Comparison of ENCODE assay signal across 8 mouse cellular contexts in the genomic region with DNA sequence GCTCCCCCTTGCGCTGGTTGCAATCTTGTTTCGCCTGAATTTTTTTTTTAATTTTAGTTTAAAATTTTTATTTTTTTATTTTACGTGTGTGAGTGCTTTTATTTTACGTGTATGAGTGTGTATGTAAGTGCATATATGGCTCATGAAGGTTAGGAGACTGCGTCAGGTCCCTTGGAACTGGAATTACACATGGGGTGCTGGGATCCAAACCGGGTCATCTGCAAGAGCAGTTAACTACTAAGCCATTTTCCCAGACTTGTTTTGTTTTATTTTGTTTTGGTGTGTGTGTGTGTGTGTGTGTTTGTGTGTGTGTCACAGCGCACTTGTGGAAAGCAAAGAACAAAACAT. TPM values are rescaled to one million over a fixed set of nuclear protein-coding genes. Genes with fewer than 3 reads are reported as not detected.
DNase-seq lines count a peak whose midpoint lies in the region; ATAC-seq and TF ChIP-seq lines count a peak whose summit lies in the region.

No protein-coding gene starts in this region.

- TF ChIP-seq RAD21 in MEL (IDR thresholded peaks at IDR 0.05; ENCODE audit: low read depth, low read length), result no peak

- no peak for DNase-seq in heart, adult 11 months
- no peak for DNase-seq in MEL (ENCODE audit: low read depth, low spot score)
- DNase-seq in retina, embryonic 14.5 days (ENCODE audit: low spot score), result no peak
- DNase-seq in frontal cortex, postnatal 36 days (ENCODE audit: low spot score in 2 of 2), result no peak
- DNase-seq in frontal cortex, postnatal 10 days (ENCODE audit: low spot score in 2 of 2), result no peak

- no peak for TF ChIP-seq POLR2A in MEL (IDR thresholded peaks at IDR 0.05; ENCODE audit: control insufficient read depth in 1 of 2, insufficient read depth in 1 of 2, low read depth in 1 of 2, low read length in 2 of 2, poor library complexity in 1 of 2)

- H3K9me3 ChIP-seq in heart, embryonic 15.5 days (replicated peaks), result no peaks in the 10 kb centered on the region
- H3K9me3 ChIP-seq in MEL (replicated peaks; ENCODE audit: insufficient read depth, low read length), result no peaks in the 10 kb centered on the region
- H3K9me3 ChIP-seq in hindbrain, embryonic 13.5 days, result no peaks in the 10 kb centered on the region
- no peaks in the 10 kb centered on the region for H3K9me3 ChIP-seq in midbrain, embryonic 13.5 days

- no peak for ATAC-seq in heart, embryonic 15.5 days (replicated peaks; ENCODE audit: insufficient number of reproducible peaks, insufficient read depth, low FRiP score, low read depth)
- peak; percentile 21; the same call in 1 of the 2 replicates for ATAC-seq in hindbrain, embryonic 13.5 days (ENCODE audit: low FRiP score)
- ATAC-seq in midbrain, embryonic 13.5 days, result peak; percentile 34

- H3K36me3 ChIP-seq in heart, embryonic 15.5 days, result no peaks in the 10 kb centered on the region
- peaks cover 1 to 20% of the 10 kb centered on the region in 2 experiments; a peak in 3 of 4 replicates for H3K36me3 ChIP-seq in MEL (ENCODE audit: control insufficient read depth in 1 of 2, insufficient read depth in 2 of 2, low read length in 2 of 2)
- H3K36me3 ChIP-seq in hindbrain, embryonic 13.5 days, result peaks cover 6% of the 10 kb centered on the region
- peaks cover 10% of the 10 kb centered on the region; the same call in 1 of the 2 replicates for H3K36me3 ChIP-seq in midbrain, embryonic 13.5 days

- no peaks in the 10 kb centered on the region for H3K27me3 ChIP-seq in heart, embryonic 15.5 days
- H3K27me3 ChIP-seq in MEL (ENCODE audit: control insufficient read depth in 1 of 2, insufficient read depth in 2 of 2, low read length in 2 of 2), result no peaks in the 10 kb centered on the region
- H3K27me3 ChIP-seq in hindbrain, embryonic 13.5 days, result no peaks in the 10 kb centered on the region
- no peaks in the 10 kb centered on the region for H3K27me3 ChIP-seq in midbrain, embryonic 13.5 days

- H3K79me2 ChIP-seq in MEL (ENCODE audit: control insufficient read depth, insufficient read depth, low read length, poor library complexity), result peaks cover 41% of the 10 kb centered on the region

- peak overlapping the region; percentile 51 for H3K9ac ChIP-seq in heart, embryonic 15.5 days
- H3K9ac ChIP-seq in MEL (ENCODE audit: control insufficient read depth, low read depth, low read length, poor library complexity, severe bottlenecking), result peak overlapping the region; percentile 70
- peak overlapping the region; percentile 40; the same call in 1 of the 2 replicates for H3K9ac ChIP-seq in hindbrain, embryonic 13.5 days
- no peak overlapping the region for H3K9ac ChIP-seq in midbrain, embryonic 13.5 days (replicated peaks)

- peaks cover 21% of the 10 kb centered on the region for H3K4me1 ChIP-seq in heart, embryonic 15.5 days (replicated peaks)
- peaks cover 17 to 23% of the 10 kb centered on the region in 2 experiments for H3K4me1 ChIP-seq in MEL (ENCODE audit: control insufficient read depth in 1 of 2, insufficient read depth in 2 of 2, low read length in 2 of 2)
- H3K4me1 ChIP-seq in hindbrain, embryonic 13.5 days (replicated peaks), result peaks cover 37% of the 10 kb centered on the region
- peaks cover 34% of the 10 kb centered on the region for H3K4me1 ChIP-seq in midbrain, embryonic 13.5 days (replicated peaks)

- WGBS in heart, embryonic 15.5 days, result 33% methylated on average over 7 of the region's 7 CpGs
- 40% methylated on average over 7 of the region's 7 CpGs for WGBS in hindbrain, embryonic 13.5 days
- 38% methylated on average over 7 of the region's 7 CpGs for WGBS in midbrain, embryonic 13.5 days

- H3K4me2 ChIP-seq in heart, embryonic 15.5 days, result peak overlapping the region; percentile 73
- peak overlapping the region; percentile 82 for H3K4me2 ChIP-seq in hindbrain, embryonic 13.5 days
- peak overlapping the region; percentile 81 for H3K4me2 ChIP-seq in midbrain, embryonic 13.5 days (replicated peaks)

- TF ChIP-seq EP300 in MEL (IDR thresholded peaks at IDR 0.05; ENCODE audit: low read depth in 1 of 2, low read length in 2 of 2), result no peak

- H3K27ac ChIP-seq in heart, embryonic 15.5 days, result 0 out of 2 replicates have a peak overlapping the region, but pooled peaks have one; percentile 18
- H3K27ac ChIP-seq in MEL (ENCODE audit: control insufficient read depth, low read depth, low read length), result peak overlapping the region; percentile 24
- H3K27ac ChIP-seq in hindbrain, embryonic 13.5 days, result no peak overlapping the region; the same call in 1 of the 2 replicates
- no peak overlapping the region for H3K27ac ChIP-seq in midbrain, embryonic 13.5 days

- no peak for TF ChIP-seq CTCF in MEL (IDR thresholded peaks at IDR 0.05 in 2 of 3, conservative IDR thresholded peaks at IDR 0.05 in 1 of 3; ENCODE audit: control insufficient read depth in 1 of 3, insufficient read depth in 1 of 3, low read depth in 2 of 3, low read length in 3 of 3, poor library complexity in 1 of 3, severe bottlenecking in 1 of 3)

- peak overlapping the region; percentile 87 for H3K4me3 ChIP-seq in heart, embryonic 15.5 days
- H3K4me3 ChIP-seq in MEL (ENCODE audit: control insufficient read depth in 1 of 2, insufficient read depth in 1 of 2, low read depth in 2 of 2, low read length in 2 of 2), result peak overlapping the region; percentile 59 to 89
- peak overlapping the region; percentile 81 for H3K4me3 ChIP-seq in hindbrain, embryonic 13.5 days
- H3K4me3 ChIP-seq in midbrain, embryonic 13.5 days (replicated peaks), result peak overlapping the region; percentile 82

TF ChIP-seq in MEL, 35 proteins besides CTCF, POLR2A, EP300 and RAD21:
- TF ChIP-seq MAX (IDR thresholded peaks at IDR 0.05; ENCODE audit: low read length) (no peak), TBP (IDR thresholded peaks at IDR 0.05; ENCODE audit: low read depth, low read length) (0 out of 2 replicates have a peak, but pooled peaks have one; percentile 0), CHD1 (IDR thresholded peaks at IDR 0.05; ENCODE audit: low read depth, low read length) (0 out of 2 replicates have a peak, but pooled peaks have one; percentile 58)

RNA-seq across cellular contexts. Expression of a gene that starts 0.4 kb away (rescaled TPM):
- polyA plus RNA-seq in heart, embryonic 15.5 days (2015; fragmentation: Nextera tagmentation; extraction: Ambion mirVana), result 14.4 and 22.6 TPM in 2 replicates
- total RNA-seq in MEL (2012; rRNA removed), result 41.9 and 43.9 TPM in 2 replicates
- polyA plus RNA-seq in MEL (2012; ENCODE audit: insufficient read depth in 1 of 2, insufficient read length in 2 of 2, low read depth in 1 of 2, low replicate concordance in 2 of 2, missing spikeins in 1 of 2), result 10 to 100 TPM in 1 of 2 experiments, not detected in 1; 76.5 TPM
- 40.7 and 41.2 TPM in 2 replicates for polyA plus RNA-seq in hindbrain, embryonic 13.5 days (2015; fragmentation: Nextera tagmentation; extraction: Ambion mirVana)
- polyA plus RNA-seq in midbrain, embryonic 13.5 days (2015; fragmentation: Nextera tagmentation; extraction: Ambion mirVana), result 47.7 and 48.0 TPM in 2 replicates

RNA-seq across cellular contexts. Expression of a gene that starts 31.8 kb away (rescaled TPM):
- polyA plus RNA-seq in heart, embryonic 15.5 days (2015; fragmentation: Nextera tagmentation; extraction: Ambion mirVana), result 25.8 and 30.5 TPM in 2 replicates
- 32.6 and 35.9 TPM in 2 replicates for total RNA-seq in MEL (2012; rRNA removed)
- polyA plus RNA-seq in MEL (2012; ENCODE audit: insufficient read depth in 1 of 2, insufficient read length in 2 of 2, low read depth in 1 of 2, low replicate concordance in 2 of 2, missing spikeins in 1 of 2), result 10 to 100 TPM in 1 of 2 experiments, not detected in 1; 28.8 TPM
- polyA plus RNA-seq in hindbrain, embryonic 13.5 days (2015; fragmentation: Nextera tagmentation; extraction: Ambion mirVana), result 33.0 and 34.4 TPM in 2 replicates
- polyA plus RNA-seq in midbrain, embryonic 13.5 days (2015; fragmentation: Nextera tagmentation; extraction: Ambion mirVana), result 31.8 and 35.9 TPM in 2 replicates

RNA-seq across cellular contexts. Expression of a gene that starts 31.9 kb away (rescaled TPM):
- polyA plus RNA-seq in heart, embryonic 15.5 days (2015; fragmentation: Nextera tagmentation; extraction: Ambion mirVana), result 149 and 164 TPM in 2 replicates
- 61.3 and 80.0 TPM in 2 replicates for total RNA-seq in MEL (2012; rRNA removed)
- 10 to 100 TPM in 1 of 2 experiments, not detected in 1; 66.5 TPM for polyA plus RNA-seq in MEL (2012; ENCODE audit: insufficient read depth in 1 of 2, insufficient read length in 2 of 2, low read depth in 1 of 2, low replicate concordance in 2 of 2, missing spikeins in 1 of 2)
- polyA plus RNA-seq in hindbrain, embryonic 13.5 days (2015; fragmentation: Nextera tagmentation; extraction: Ambion mirVana), result 12.8 and 13.1 TPM in 2 replicates
- 9.6 and 9.9 TPM in 2 replicates for polyA plus RNA-seq in midbrain, embryonic 13.5 days (2015; fragmentation: Nextera tagmentation; extraction: Ambion mirVana)

Comparison
In these comparisons a context has a peak if more than half of its experiments do, and no peak if none do; other contexts are left out.
1. H3K27ac ChIP-seq: peak in heart, embryonic 15.5 days (single experiment) and MEL (single experiment); none in hindbrain, embryonic 13.5 days (single experiment) and midbrain, embryonic 13.5 days (single experiment).
2. Peak in every context shown above with its lines, with median percentiles within 50 percentile points of each other: H3K4me2 ChIP-seq and H3K4me3 ChIP-seq.